In the genomic region with DNA sequence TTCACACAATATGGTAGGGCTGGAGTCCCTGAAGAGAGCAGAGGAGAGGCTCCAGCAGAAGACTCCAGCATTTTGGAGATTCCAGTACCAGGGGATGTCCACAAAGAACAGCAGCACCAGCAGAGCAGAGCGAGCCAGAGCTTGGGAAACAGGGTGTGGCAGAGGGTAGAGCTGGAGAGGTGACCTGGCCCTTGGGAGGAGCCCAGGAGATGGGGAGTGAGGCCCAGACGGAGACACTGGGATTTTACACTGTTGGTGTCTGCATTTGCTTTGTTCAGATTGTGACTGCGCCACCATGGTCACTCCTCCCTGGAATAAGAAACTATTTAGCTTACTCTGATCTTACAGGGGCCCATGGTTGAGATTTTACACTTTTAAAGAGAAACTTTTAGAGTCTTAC, we compare ENCODE assay signal across 30 mouse cellular contexts. TPM values are rescaled to one million over a fixed set of nuclear protein-coding genes. Genes with fewer than 3 reads are reported as not detected.
A peak's percentile ranks its signal among the peaks of the same experiment; 100 is the strongest.
DNase-seq lines count a peak whose midpoint lies in the region; ATAC-seq and TF ChIP-seq lines count a peak whose summit lies in the region.
"Had no signal": no experiment of that assay in that cellular context is flagged by ENCODE, and none has a peak within 500 bp of the region (broad histone marks: within the 10 kb centered on the region; RNA-seq: fewer than 3 reads in every experiment).

No protein-coding gene starts in this region.

- H3K27me3 ChIP-seq in stomach, postnatal 0 days (ENCODE audit: control insufficient read depth, insufficient read depth, low read length) = no peaks in the 10 kb centered on the region
- H3K27me3 ChIP-seq: embryonic facial prominence, embryonic 13.5 days; embryonic facial prominence, embryonic 15.5 days; forebrain, embryonic 12.5 days had no signal

- H3K4me1 ChIP-seq in stomach, postnatal 0 days (replicated peaks; ENCODE audit: control insufficient read depth, insufficient read depth) = no peaks in the 10 kb centered on the region
- H3K4me1 ChIP-seq: embryonic facial prominence, embryonic 13.5 days; embryonic facial prominence, embryonic 15.5 days; forebrain, embryonic 10.5 days had no signal

- no peak overlapping the region for H3K9ac ChIP-seq in stomach, postnatal 0 days (ENCODE audit: low read length)
- H3K9ac ChIP-seq: embryonic facial prominence, embryonic 13.5 days; embryonic facial prominence, embryonic 15.5 days; forebrain, embryonic 12.5 days had no signal

- peak; percentile 17; the same call in 1 of the 2 replicates for ATAC-seq in stomach, postnatal 0 days (ENCODE audit: low FRiP score, low TSS enrichment)
- ATAC-seq: forebrain, embryonic 14.5 days; forebrain, embryonic 16.5 days had no signal

- peaks cover 6% of the 10 kb centered on the region for H3K36me3 ChIP-seq in stomach, postnatal 0 days (ENCODE audit: control insufficient read depth, insufficient read depth, low read length)

- no peak for TF ChIP-seq CTCF in stomach, postnatal 0 days (IDR thresholded peaks at IDR 0.05; ENCODE audit: low read depth)

- WGBS in stomach, postnatal 0 days = 72% methylated on average over 3 of the region's 3 CpGs

- no peak overlapping the region for H3K4me3 ChIP-seq in stomach, postnatal 0 days (ENCODE audit: low read depth, low read length)
- H3K4me3 ChIP-seq: embryonic facial prominence, embryonic 13.5 days; embryonic facial prominence, embryonic 15.5 days; erythroblast, embryonic 14.5 days; forebrain, embryonic 10.5 days; forebrain, embryonic 12.5 days had no signal

- intact Hi-C loops in heart, postnatal 36 days (cut with DNase I) = loop anchor here (5.0 to 10.0 kb wide), 2 partner anchors 200 to 292 kb away; no protein-coding TSS in a partner anchor

- H3K9me3 ChIP-seq in stomach, postnatal 0 days (ENCODE audit: control insufficient read depth, low read length) = no peaks in the 10 kb centered on the region
- H3K9me3 ChIP-seq: embryonic facial prominence, embryonic 13.5 days; embryonic facial prominence, embryonic 15.5 days; forebrain, embryonic 10.5 days; forebrain, embryonic 12.5 days had no signal

- peak; percentile 84 for DNase-seq in heart, adult 11 months
- no peak for DNase-seq in heart, postnatal 36 days
- DNase-seq in kidney, postnatal 10 days = peak; percentile 5
- no peak for DNase-seq in kidney, adult 11 months
- peak; percentile 1 for DNase-seq in urinary bladder, postnatal 25 days (ENCODE audit: low spot score)
- no peak for DNase-seq in urinary bladder, adult 2 months (ENCODE audit: low spot score)
- no peak for DNase-seq in stomach, postnatal 0 days (ENCODE audit: low spot score)
- no peak for DNase-seq in gastrocnemius, adult 8-10 months (ENCODE audit: low spot score in 2 of 2)
- DNase-seq: adrenal gland, adult 2 months; adrenal gland, postnatal 10 days; adrenal gland, postnatal 25 days; cerebellum, adult 11 months; cerebellum, adult 18-20 months; cerebellum, adult 9-10 months; cerebellum, postnatal 14 days; cerebellum, postnatal 36 days; embryo, embryonic 11 days had no signal

- H3K4me2 ChIP-seq in stomach, postnatal 0 days (replicated peaks; ENCODE audit: low read depth) = no peak overlapping the region
- H3K4me2 ChIP-seq: embryonic facial prominence, embryonic 13.5 days; embryonic facial prominence, embryonic 15.5 days; forebrain, embryonic 12.5 days had no signal

- no peak for TF ChIP-seq EP300 in stomach, postnatal 0 days (optimal IDR thresholded peaks at IDR 0.05)

- H3K27ac ChIP-seq in stomach, postnatal 0 days (replicated peaks) = no peak overlapping the region
- H3K27ac ChIP-seq: embryonic facial prominence, embryonic 13.5 days; embryonic facial prominence, embryonic 15.5 days; forebrain, embryonic 10.5 days; forebrain, embryonic 12.5 days had no signal

RNA-seq across cellular contexts. Expression of gene Nhlrc3, which starts 16.3 kb away (rescaled TPM):
- total RNA-seq in heart, postnatal 36 days (2021) = 1 to 10 TPM; 5.5 to 6.6 TPM
- 9.4 and 11.5 TPM in 2 replicates for polyA plus RNA-seq in urinary bladder, adult 2 months (2012; rRNA removed)
- polyA plus RNA-seq in stomach, postnatal 0 days (2015; fragmentation: Nextera tagmentation; extraction: Ambion mirVana) = 8.6 and 9.0 TPM in 2 replicates
- 1 to 10 TPM; 1.5 to 2.9 (median 2.4) TPM for total RNA-seq in gastrocnemius, adult 8-10 months (2022)

RNA-seq across cellular contexts. Expression of gene Proser1, which starts 16.7 kb away (rescaled TPM):
- total RNA-seq in heart, postnatal 36 days (2021) = 10 to 100 TPM in 1 of 2 experiments, 1 to 10 TPM in 1; 7.6 to 11.0 TPM
- 4.7 and 10.3 TPM in 2 replicates for polyA plus RNA-seq in urinary bladder, adult 2 months (2012; rRNA removed)
- polyA plus RNA-seq in stomach, postnatal 0 days (2015; fragmentation: Nextera tagmentation; extraction: Ambion mirVana) = 7.9 and 8.1 TPM in 2 replicates
- total RNA-seq in gastrocnemius, adult 8-10 months (2022) = 1 to 10 TPM; 4.1 to 6.6 (median 5.1) TPM

RNA-seq across cellular contexts. Expression of gene Stoml3, which starts 41.7 kb away (rescaled TPM):
- not detected for total RNA-seq in heart, postnatal 36 days (2021)
- polyA plus RNA-seq in urinary bladder, adult 2 months (2012; rRNA removed) = 0.06 TPM in 1 of 2 replicates, not detected in the other
- 0.05 TPM in 1 of 2 replicates, not detected in the other for polyA plus RNA-seq in stomach, postnatal 0 days (2015; fragmentation: Nextera tagmentation; extraction: Ambion mirVana)
- not detected for total RNA-seq in gastrocnemius, adult 8-10 months (2022)
- total RNA-seq: adrenal gland, adult 2 months; adrenal gland, postnatal 10 days; adrenal gland, postnatal 25 days; adrenal gland, postnatal 4 days; common myeloid progenitor, adult 5-6 weeks; ES-E14; MEL had no signal
- polyA plus RNA-seq: adrenal gland, adult 2 months; brain, embryonic 14.5 days; embryonic facial prominence, embryonic 11.5 days; embryonic facial prominence, embryonic 13.5 days; erythroblast, embryonic 14.5 days; forebrain, embryonic 10.5 days; forebrain, embryonic 12.5 days; forebrain, embryonic 14.5 days; forebrain, embryonic 16.5 days had no signal

Comparison
In these comparisons a context has a peak if more than half of its experiments do, and no peak if none do; other contexts are left out.
1. DNase-seq: peak in heart, adult 11 months (single experiment), kidney, postnatal 10 days (single experiment) and urinary bladder, postnatal 25 days (single experiment); none in heart, postnatal 36 days (0 of 2), kidney, adult 11 months (single experiment), urinary bladder, adult 2 months (single experiment), stomach, postnatal 0 days (single experiment) and gastrocnemius, adult 8-10 months (0 of 2).